Mouse (Mus musculus) heart, embryonic 12.5 days (tissue): Measurements from ENCODE around the gene Plekha5. TPM values are rescaled to one million over a fixed set of nuclear protein-coding genes. Genes with fewer than 3 reads are reported as not detected.

Experiments
- ATAC-seq: fragments of 200-750 bp; cut with Nextera tagmentation; 2 replicates; pipeline ENCODE4 v1.8.0; 2017; ENCODE audit warnings: moderate TSS enrichment, moderate library complexity; ENCODE audit not compliant: insufficient number of reproducible peaks, low FRiP score
- H3K27ac ChIP-seq: fragments of 300-500 bp; sonication (generic); 2 replicates; pipeline ENCODE4 v1.5.1; 2016; ENCODE audit warnings: mild to moderate bottlenecking, moderate library complexity; ENCODE audit not compliant: poor library complexity, severe bottlenecking
- H3K27me3 ChIP-seq: fragments of 300-500 bp; sonication (generic); replicated peaks from 2 replicates; pipeline ENCODE4 v1.6.1; 2016; ENCODE audit warnings: mild to moderate bottlenecking, moderate library complexity
- H3K36me3 ChIP-seq: fragments of 300-500 bp; sonication (generic); 2 replicates; pipeline ENCODE4 v1.6.1; 2016; ENCODE audit warnings: mild to moderate bottlenecking, moderate library complexity
- H3K4me1 ChIP-seq: fragments of 300-500 bp; sonication (generic); replicated peaks from 2 replicates; pipeline ENCODE4 v1.6.1; 2016; ENCODE audit warnings: mild to moderate bottlenecking
- H3K4me2 ChIP-seq: fragments of 300-500 bp; sonication (generic); 2 replicates; pipeline ENCODE4 v1.6.1; 2016; ENCODE audit warnings: mild to moderate bottlenecking, moderate library complexity
- H3K4me3 ChIP-seq: fragments of 300-500 bp; sonication (generic); 2 replicates; pipeline ENCODE4 v1.5.1; 2016; ENCODE audit warnings: mild to moderate bottlenecking
- H3K9ac ChIP-seq: fragments of 300-500 bp; sonication (generic); 2 replicates; pipeline ENCODE4 v1.6.1; 2016; ENCODE audit warnings: mild to moderate bottlenecking, moderate library complexity
- H3K9me3 ChIP-seq: fragments of 300-500 bp; sonication (generic); replicated peaks from 2 replicates; pipeline ENCODE4 v1.6.1; 2016; ENCODE audit warnings: mild to moderate bottlenecking, moderate library complexity
- WGBS: fragments of 180-500 bp; shearing (Covaris S2); methylation state at CpG from one replicate; pipeline ENCODE4 v1.1.7; 2016; 5-methylcytosine and 5-hydroxymethylcytosine counted together
- polyA plus RNA-seq: library from polyadenylated mRNA; unstranded; fragments of >200 nt; fragmentation: Nextera tagmentation; extraction: Ambion mirVana; gene quantifications from 2 replicates; pipeline ENCODE4 v1.2.1, GENCODE M21; 2016

Plekha5 gene
- polyA plus RNA-seq, 1 experiment from 2014 or later: 21.9 TPM

DNA sequence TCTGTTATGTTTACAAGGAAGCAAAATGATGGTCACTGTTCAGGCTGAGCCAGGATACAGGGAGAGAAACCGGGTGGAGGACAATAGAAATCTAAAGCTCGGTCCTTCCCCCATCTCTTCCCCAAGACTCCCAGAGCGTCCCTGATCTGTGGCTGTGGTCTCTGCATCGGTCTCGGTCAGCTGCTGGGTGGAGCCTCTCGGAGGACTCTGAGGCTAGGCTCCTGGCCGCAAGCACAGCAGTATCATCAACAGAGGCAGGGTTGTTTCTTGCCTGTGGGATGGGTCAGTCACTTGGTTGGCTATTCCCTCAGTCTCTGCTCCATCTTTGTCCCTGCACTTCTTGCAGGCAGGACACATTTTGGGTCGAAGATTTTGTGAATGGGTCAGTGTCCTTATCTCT, 88.6 kb downstream of the Plekha5 start:
- no peak overlapping the region for H3K9ac ChIP-seq
- H3K27me3 ChIP-seq: no peaks in the 10 kb centered on the region
- no peaks in the 10 kb centered on the region for H3K9me3 ChIP-seq
- no peak overlapping the region; the same call in 1 of the 2 replicates for H3K27ac ChIP-seq
- H3K4me2 ChIP-seq: no peak overlapping the region
- no peak overlapping the region for H3K4me3 ChIP-seq
- H3K36me3 ChIP-seq: no peaks in the 10 kb centered on the region
- 50% methylated on average over 8 of the region's 8 CpGs for WGBS
- no peak for ATAC-seq
- peaks cover 34% of the 10 kb centered on the region for H3K4me1 ChIP-seq

DNA sequence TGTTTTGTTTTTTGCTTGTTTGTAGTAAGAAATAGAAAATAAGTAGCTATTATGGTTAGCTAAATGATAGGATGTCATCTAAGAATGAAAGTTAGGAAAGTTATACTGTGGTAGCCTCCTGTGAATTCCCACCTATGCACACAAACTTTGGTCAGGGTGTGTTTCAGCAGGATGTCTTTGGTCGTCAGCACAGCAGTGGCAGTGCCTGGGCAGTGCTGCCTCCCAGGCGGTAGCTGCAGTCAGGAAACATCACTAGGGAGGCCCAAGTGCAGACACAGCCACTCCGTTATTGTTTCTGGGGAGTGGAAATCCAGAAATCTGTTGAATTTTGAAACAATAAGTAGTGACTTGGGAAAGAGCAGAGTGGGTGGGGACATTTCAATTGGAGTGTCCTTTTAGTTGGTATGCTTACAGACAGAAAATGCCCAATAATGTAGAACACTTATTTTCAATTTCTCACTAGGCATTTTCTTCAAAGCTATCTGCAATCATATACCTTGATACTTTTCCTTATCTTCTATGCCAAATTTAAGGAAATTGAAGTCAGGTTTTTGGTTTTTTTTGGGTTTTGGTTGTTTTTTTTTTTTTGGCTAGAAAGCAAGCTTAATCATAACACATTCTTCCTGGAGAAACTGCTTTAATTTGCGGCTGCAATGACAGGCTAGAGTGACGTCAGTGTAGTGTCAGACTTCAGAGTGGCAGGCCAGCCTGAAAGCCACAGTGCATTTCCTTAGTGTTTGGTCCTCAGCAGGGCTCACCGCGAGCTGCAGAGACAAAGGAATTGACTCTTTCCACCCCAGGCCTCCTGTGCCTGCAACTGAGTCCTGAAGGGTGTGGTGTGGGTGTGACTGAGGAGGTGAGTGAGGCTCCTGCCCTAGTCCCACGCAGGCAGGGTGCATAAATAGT, 90.6 kb downstream of the Plekha5 start:
- Histone ChIP-seq H3K4me2 (peak overlapping the region; percentile 56), H3K36me3 (no peaks in the 10 kb centered on the region), H3K27ac (peak overlapping the region; percentile 76), H3K9me3 (no peaks in the 10 kb centered on the region), H3K27me3 (no peaks in the 10 kb centered on the region), H3K4me3 (peak overlapping the region; percentile 29), H3K4me1 (peaks cover 24% of the 10 kb centered on the region), H3K9ac (peak overlapping the region; percentile 66)
- peak; percentile 44; the same call in 1 of the 2 replicates for ATAC-seq
- 13% methylated on average over 8 of the region's 8 CpGs for WGBS

DNA sequence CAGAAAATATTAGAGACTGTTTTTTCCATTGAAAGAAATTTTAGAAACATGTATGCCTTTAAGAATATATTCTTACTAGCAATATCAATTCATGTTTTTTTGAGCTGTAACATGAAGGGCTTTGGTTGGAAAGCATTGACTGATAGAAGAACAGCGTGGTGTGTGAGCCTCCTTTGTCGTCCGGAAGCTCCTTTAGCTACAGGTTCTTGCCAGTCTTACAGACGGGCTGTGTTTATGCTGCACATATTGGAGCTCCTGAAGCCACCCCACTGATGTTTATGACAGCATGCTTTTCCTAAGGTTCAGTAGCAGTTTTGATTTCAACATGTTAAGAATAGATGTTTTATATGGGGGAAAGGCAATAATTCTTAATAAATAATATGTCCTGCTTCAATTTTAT, 91.7 kb downstream of the Plekha5 start:
- no peaks in the 10 kb centered on the region for H3K9me3 ChIP-seq
- no peak for ATAC-seq
- no peak overlapping the region for H3K4me2 ChIP-seq
- peaks cover 28% of the 10 kb centered on the region for H3K4me1 ChIP-seq
- H3K27ac ChIP-seq: no peak overlapping the region
- H3K9ac ChIP-seq: no peak overlapping the region
- no peaks in the 10 kb centered on the region for H3K27me3 ChIP-seq
- 46% methylated on average over 4 of the region's 4 CpGs for WGBS
- no peaks in the 10 kb centered on the region for H3K36me3 ChIP-seq
- no peak overlapping the region for H3K4me3 ChIP-seq

DNA sequence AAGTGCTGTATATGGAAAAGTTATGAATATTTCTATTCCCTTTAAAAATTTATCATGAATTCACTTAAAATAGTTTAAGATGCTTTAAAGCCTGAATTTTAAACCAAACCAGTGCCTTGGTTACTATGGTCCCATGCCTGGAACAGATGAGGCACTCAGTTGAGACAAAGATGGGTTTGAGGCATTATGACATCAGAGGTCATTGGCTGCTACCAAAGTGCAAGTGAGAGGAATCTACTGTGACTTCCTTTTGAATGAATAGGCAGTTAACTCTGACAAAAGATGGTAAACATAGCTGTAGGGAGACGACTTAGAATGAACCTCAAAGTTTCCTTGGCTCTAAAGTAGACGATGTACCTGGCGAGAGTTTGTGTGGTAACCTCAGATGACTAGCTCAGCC, 92.3 kb downstream of the Plekha5 start:
- no peak overlapping the region for H3K27ac ChIP-seq
- no peak overlapping the region for H3K9ac ChIP-seq
- WGBS: 79% methylated on average over 3 of the region's 3 CpGs
- H3K36me3 ChIP-seq: no peaks in the 10 kb centered on the region
- no peak for ATAC-seq
- no peaks in the 10 kb centered on the region for H3K27me3 ChIP-seq
- H3K9me3 ChIP-seq: no peaks in the 10 kb centered on the region
- H3K4me2 ChIP-seq: no peak overlapping the region
- no peak overlapping the region for H3K4me3 ChIP-seq
- H3K4me1 ChIP-seq: peaks cover 29% of the 10 kb centered on the region

DNA sequence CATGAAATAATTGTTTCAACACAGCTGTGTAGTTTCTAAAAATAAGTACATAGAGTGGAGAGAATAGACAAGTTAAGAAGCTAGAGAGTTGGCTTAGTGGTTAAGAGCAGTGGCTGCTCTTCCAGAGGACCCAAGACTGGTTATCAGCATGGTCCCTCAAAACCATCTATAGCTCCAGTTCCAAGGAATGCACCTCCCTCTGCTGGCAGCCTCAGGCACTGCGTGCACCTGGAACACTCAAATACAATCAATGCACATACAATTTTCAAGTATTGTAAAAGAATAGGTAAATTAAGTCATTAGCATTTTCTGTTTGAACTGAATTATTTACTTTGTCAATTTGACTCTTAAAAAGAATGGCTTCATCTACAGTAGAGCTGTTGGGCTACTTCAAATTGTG, 93.3 kb downstream of the Plekha5 start:
- Histone ChIP-seq H3K4me3 (no peak overlapping the region), H3K27me3 (no peaks in the 10 kb centered on the region), H3K4me1 (peaks cover 27% of the 10 kb centered on the region), H3K27ac (no peak overlapping the region), H3K9ac (no peak overlapping the region), H3K4me2 (no peak overlapping the region), H3K9me3 (no peaks in the 10 kb centered on the region), H3K36me3 (no peaks in the 10 kb centered on the region)
- ATAC-seq: no peak
- 82% methylated on average over 1 of the region's 1 CpGs for WGBS

DNA sequence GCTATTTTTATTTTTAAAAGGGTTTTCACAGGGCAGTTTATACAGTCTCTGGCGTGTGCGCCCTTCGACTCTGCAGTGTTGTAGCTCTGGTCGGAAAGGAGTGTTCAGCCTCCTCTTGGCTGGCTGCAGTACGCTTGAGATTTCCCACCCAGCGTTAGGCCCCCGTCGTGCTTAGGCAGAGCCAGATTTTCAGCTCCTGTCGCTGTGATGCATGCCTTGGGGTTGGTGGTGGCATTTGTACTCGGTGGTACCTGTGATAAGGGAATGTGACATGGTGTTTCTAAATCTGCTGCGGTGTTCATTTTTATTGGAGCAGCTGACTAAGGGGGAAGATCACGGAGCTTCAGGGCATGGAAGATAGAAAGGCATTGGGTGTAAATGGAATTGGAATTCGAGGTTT, 95.2 kb downstream of the Plekha5 start:
- Histone ChIP-seq H3K27ac (peak overlapping the region; percentile 67), H3K27me3 (no peaks in the 10 kb centered on the region), H3K4me2 (peak overlapping the region; percentile 32), H3K9ac (no peak overlapping the region), H3K9me3 (no peaks in the 10 kb centered on the region), H3K4me3 (no peak overlapping the region), H3K4me1 (peaks cover 34% of the 10 kb centered on the region), H3K36me3 (no peaks in the 10 kb centered on the region)
- 48% methylated on average over 13 of the region's 13 CpGs for WGBS
- ATAC-seq: 0 out of 2 replicates have a peak, but pooled peaks have one; percentile 51

DNA sequence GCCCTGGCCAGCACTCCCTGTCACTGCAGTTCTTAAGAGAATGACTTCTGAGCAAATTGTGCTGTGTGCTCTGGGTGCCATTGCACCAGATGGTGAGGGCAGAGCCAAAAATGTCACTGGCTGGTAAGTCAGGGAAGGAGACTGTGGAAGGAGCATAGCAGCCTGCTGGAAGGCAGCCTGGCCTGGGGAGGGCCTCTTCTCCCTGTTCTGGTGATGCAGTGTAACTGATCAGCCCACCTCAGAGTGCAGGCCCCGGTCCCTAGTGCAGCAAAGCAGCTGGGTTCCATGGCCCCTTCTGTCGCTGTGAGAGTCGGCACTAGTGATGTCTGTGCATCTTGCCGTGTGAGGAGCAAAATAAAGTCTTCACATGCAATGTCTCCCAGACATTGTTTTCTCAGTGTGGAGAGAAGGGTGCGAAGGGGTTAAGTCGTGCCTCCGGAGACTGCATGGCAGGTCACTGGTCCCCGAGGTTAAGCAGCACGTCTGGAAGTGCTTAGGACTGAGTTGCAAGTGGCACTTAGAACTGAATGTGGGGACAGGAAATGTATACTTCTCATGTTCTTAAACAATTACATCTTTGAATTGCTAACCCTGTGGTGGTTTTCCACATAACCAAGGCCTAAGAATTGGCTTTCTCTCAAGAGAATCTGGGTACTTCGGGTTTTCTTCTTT, 95.8 kb downstream of the Plekha5 start:
- no peak overlapping the region for H3K4me3 ChIP-seq
- no peak overlapping the region for H3K9ac ChIP-seq
- 58% methylated on average over 10 of the region's 10 CpGs for WGBS
- no peaks in the 10 kb centered on the region for H3K36me3 ChIP-seq
- H3K4me1 ChIP-seq: peaks cover 31% of the 10 kb centered on the region
- H3K27me3 ChIP-seq: no peaks in the 10 kb centered on the region
- no peaks in the 10 kb centered on the region for H3K9me3 ChIP-seq
- H3K27ac ChIP-seq: peak overlapping the region; percentile 67
- ATAC-seq: no peak
- peak overlapping the region; percentile 32 for H3K4me2 ChIP-seq

DNA sequence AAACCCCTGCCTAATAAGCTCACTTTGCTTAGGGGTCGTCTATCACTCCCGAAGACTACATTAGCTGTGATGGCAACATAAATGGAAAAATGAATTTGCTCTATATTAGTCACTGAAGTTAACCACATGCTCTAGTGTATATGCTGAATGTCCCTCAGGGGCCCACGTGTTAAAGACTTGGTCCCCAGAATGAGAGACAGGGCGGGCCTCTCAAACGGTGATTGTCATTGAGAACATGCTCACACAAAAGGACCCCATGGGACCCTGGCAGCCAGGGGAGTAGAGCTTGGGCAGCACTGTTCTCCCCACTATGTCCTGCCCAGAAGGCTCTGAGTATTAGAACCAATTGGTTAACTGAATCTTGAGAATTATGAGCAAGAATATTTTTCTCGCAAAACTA, 97.1 kb downstream of the Plekha5 start:
- Histone ChIP-seq H3K4me2 (no peak overlapping the region), H3K27me3 (no peaks in the 10 kb centered on the region), H3K27ac (no peak overlapping the region), H3K4me3 (no peak overlapping the region), H3K9ac (no peak overlapping the region), H3K36me3 (no peaks in the 10 kb centered on the region), H3K4me1 (peaks cover 28% of the 10 kb centered on the region), H3K9me3 (no peaks in the 10 kb centered on the region)
- WGBS: 76% methylated on average over 6 of the region's 6 CpGs
- no peak for ATAC-seq

DNA sequence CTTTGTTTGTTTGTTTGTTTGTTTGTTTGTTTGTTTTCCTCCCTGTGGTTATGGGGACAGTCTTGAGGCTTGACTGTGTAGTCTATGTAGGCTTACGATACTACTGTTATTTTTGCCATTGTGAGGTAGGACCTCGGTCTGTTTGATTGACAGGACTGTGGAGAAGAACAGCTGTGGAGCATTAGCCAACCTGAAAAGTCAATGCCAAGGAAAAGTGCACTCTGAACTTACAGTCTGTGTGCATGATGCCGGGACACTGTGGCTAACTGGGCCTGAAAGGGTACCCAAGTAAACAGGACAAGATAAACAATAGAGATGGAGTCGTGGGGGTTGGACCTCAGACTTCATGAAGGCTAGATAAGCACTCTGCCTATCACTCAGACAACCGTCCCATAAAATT, 98.0 kb downstream of the Plekha5 start:
- H3K27ac ChIP-seq: no peak overlapping the region
- ATAC-seq: no peak
- H3K4me1 ChIP-seq: peaks cover 24% of the 10 kb centered on the region
- H3K9me3 ChIP-seq: no peaks in the 10 kb centered on the region
- WGBS: 55% methylated on average over 5 of the region's 5 CpGs
- 0 out of 2 replicates have a peak overlapping the region, but pooled peaks have one; percentile 50 for H3K9ac ChIP-seq
- no peaks in the 10 kb centered on the region for H3K27me3 ChIP-seq
- peaks cover 5% of the 10 kb centered on the region for H3K36me3 ChIP-seq
- H3K4me2 ChIP-seq: no peak overlapping the region
- H3K4me3 ChIP-seq: no peak overlapping the region

DNA sequence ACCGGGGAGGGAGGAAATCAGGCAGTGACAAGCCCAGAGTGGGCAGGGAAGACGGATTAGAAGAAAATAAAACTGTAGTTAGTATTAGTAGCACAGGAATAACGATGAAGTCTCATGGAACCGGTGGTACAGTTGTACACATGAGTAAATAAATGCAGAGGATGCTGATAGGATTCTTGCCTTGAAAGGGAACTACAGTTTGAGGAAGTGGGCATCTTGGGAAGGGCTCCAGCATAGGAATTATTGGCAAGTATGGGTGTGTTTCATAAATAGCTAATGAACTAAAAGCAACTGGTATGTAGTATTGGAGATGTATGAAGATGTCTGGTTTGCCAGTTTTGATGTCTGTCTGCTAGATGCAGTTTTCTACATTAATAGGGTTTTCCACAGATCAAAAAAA, 99.7 kb downstream of the Plekha5 start:
- 77% methylated on average over 4 of the region's 4 CpGs for WGBS
- Histone ChIP-seq H3K4me2 (no peak overlapping the region), H3K36me3 (peaks cover 15% of the 10 kb centered on the region), H3K27ac (no peak overlapping the region), H3K9me3 (no peaks in the 10 kb centered on the region), H3K27me3 (no peaks in the 10 kb centered on the region), H3K4me3 (no peak overlapping the region), H3K9ac (no peak overlapping the region), H3K4me1 (peaks cover 24% of the 10 kb centered on the region)
- no peak for ATAC-seq

DNA sequence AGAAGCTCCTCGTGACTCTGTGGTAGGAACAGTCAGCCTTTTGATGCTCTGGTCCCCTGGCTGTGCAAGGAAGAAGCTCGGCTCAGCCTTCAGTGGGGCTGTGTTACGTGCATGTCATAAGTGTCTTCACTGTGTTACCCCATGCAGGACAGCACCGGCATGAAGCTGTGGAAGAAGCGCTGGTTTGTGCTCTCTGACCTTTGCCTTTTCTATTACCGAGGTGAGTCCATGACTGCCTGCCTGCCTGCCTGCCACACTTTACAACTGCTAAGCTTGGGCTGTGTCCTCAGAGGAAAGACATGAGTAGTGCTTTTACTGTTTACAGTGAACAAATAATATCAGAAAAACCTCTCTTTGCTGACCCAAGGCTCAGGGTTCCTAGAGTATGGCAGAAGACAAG, 104.6 kb downstream of the Plekha5 start:
- Histone ChIP-seq H3K4me3 (no peak overlapping the region), H3K4me1 (peaks cover under 1% of the 10 kb centered on the region; the same call in 1 of the 2 replicates), H3K9me3 (no peaks in the 10 kb centered on the region), H3K27me3 (no peaks in the 10 kb centered on the region), H3K27ac (no peak overlapping the region), H3K36me3 (peaks cover 31% of the 10 kb centered on the region), H3K4me2 (no peak overlapping the region), H3K9ac (no peak overlapping the region)
- ATAC-seq: no peak
- 86% methylated on average over 6 of the region's 6 CpGs for WGBS
